Mouse (Mus musculus) small intestine, adult 2 months (tissue): ENCODE results near the gene Ndufa8. TPM values are rescaled to one million over a fixed set of nuclear protein-coding genes. Genes with fewer than 3 reads are reported as not detected.

ENCODE experiments used
- H3K27ac ChIP-seq: fragments of 200-500 bp; 2 replicates; pipeline ENCODE4 v1.5.1; 2012; ENCODE audit warnings: low read depth, low read length, control low read depth, inconsistent platforms; ENCODE audit not compliant: insufficient read depth
- H3K27me3 ChIP-seq: fragments of 200-500 bp; 2 replicates; pipeline ENCODE4 v1.6.1; 2012; ENCODE audit warnings: mild to moderate bottlenecking, moderate library complexity, low read length, inconsistent platforms; ENCODE audit not compliant: control insufficient read depth, insufficient read depth
- H3K36me3 ChIP-seq: fragments of 200-500 bp; 2 replicates; pipeline ENCODE4 v1.6.1; 2012; ENCODE audit warnings: mild to moderate bottlenecking, low read length, control low read depth, inconsistent platforms; ENCODE audit not compliant: control insufficient read depth, insufficient read depth
- H3K4me1 ChIP-seq: fragments of 200-500 bp; 2 replicates; pipeline ENCODE4 v1.6.1; 2012; ENCODE audit warnings: low read length, inconsistent platforms, mixed read lengths; ENCODE audit not compliant: control insufficient read depth, insufficient read depth, insufficient read length
- H3K4me3 ChIP-seq: fragments of 200-500 bp; 2 replicates; pipeline ENCODE4 v1.5.1; 2012; ENCODE audit warnings: low read depth, mild to moderate bottlenecking, control low read depth, inconsistent platforms, low read length, moderate library complexity
- CTCF ChIP-seq: fragments of 200-500 bp; IDR thresholded peaks from 2 replicates; pipeline ENCODE4 v1.5.1; 2012; ENCODE audit warnings: low read depth, mild to moderate bottlenecking, control low read depth, inconsistent platforms, low read length, moderate library complexity, mixed read lengths; ENCODE audit not compliant: insufficient replicate concordance, insufficient read length; ENCODE audit errors: extremely low read depth
- POLR2A ChIP-seq: fragments of 200-500 bp; IDR thresholded peaks from 2 replicates; pipeline ENCODE4 v1.6.1; 2012; ENCODE audit warnings: low read depth, mild to moderate bottlenecking, control low read depth, inconsistent platforms, low read length, moderate library complexity
- WGBS: fragments of 180-500 bp; shearing (Covaris S2); methylation state at CpG from one replicate; pipeline ENCODE4 v1.1.7; 2018; 5-methylcytosine and 5-hydroxymethylcytosine counted together
- polyA plus RNA-seq: library from polyadenylated mRNA; depleted of rRNA; stranded (reverse); fragments of >200 nt; gene quantifications from 2 replicates; pipeline ENCODE4 v1.2.3, GENCODE M21; 2012; rRNA removed

Ndufa8 gene
- polyA plus RNA-seq, 1 experiment = 86.0 TPM

DNA sequence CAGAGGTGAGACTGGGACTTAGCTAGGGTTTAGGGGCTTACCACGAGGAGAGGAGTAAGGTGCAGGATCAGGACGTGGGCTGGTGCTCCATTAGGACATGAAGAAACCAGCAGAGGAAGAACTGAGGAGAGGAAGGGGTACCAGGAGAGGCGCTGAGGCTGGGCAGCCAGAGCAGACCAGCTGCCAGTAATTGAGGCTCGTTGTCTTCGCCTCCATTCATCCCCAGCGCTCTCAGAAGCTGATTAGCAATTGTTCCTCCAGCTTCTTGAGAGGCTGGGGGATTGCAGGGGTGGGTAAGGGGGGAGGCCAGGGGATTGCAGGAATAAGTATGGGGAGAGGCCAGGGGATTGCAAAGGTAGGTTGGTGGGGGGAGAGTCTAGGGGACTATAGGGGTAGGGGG lies 47.0 kb downstream of the Ndufa8 start:
- TF ChIP-seq POLR2A = no peak
- no peak for TF ChIP-seq CTCF
- no peak overlapping the region for H3K4me3 ChIP-seq
- WGBS = 39% methylated on average over 6 of the region's 6 CpGs
- H3K27ac ChIP-seq = no peak overlapping the region
- no peaks in the 10 kb centered on the region; the same call in 1 of the 2 replicates for H3K27me3 ChIP-seq
- H3K4me1 ChIP-seq = no peaks in the 10 kb centered on the region
- no peaks in the 10 kb centered on the region for H3K36me3 ChIP-seq

DNA sequence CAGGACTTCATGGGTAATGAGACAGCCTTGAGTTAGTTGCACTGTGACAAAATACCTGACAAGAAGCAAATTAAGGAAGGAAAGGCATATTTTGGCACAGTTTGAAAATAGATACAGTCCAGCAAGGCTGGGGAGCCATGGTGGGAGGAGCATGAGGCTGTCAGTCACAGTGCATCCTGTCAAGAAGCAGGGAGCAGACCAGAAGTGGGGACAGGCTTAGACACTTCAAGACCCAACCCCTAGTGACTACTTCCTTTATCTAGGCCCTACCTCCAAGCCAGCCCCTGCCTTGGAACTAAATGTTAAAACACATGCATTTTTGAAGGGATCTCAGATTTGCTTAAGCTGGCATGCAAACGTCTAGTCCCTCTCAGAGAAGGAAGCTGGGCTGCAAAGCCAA lies 48.8 kb downstream of the Ndufa8 start:
- Histone ChIP-seq H3K4me3 (no peak overlapping the region), H3K36me3 (no peaks in the 10 kb centered on the region), H3K4me1 (no peaks in the 10 kb centered on the region), H3K27ac (no peak overlapping the region), H3K27me3 (no peaks in the 10 kb centered on the region; the same call in 1 of the 2 replicates)
- TF ChIP-seq CTCF = no peak
- no peak for TF ChIP-seq POLR2A
- WGBS = 35% methylated on average over 1 of the region's 1 CpGs

DNA sequence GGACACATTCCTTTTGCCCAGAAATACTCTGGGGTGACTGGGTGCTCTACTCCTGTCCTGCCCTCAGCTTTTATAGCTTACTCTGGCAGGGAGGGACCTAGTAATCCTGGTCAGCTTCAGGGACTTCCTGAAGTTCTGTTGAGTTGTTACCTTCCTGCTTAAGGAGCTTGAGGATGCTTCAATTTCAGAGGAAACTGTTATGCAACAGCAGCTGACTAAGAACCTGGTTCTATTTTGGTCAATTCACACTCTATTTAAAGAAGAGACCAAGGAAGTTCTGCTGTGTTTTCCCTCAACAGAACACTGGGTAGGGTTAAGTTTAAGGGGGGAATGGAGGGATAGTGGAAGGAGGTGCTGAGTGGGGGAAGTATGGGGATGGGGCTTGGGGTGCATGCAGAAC lies 50.0 kb downstream of the Ndufa8 start:
- Histone ChIP-seq H3K4me3 (no peak overlapping the region), H3K27me3 (no peaks in the 10 kb centered on the region; the same call in 1 of the 2 replicates), H3K36me3 (no peaks in the 10 kb centered on the region), H3K27ac (no peak overlapping the region), H3K4me1 (no peaks in the 10 kb centered on the region)
- no peak for TF ChIP-seq POLR2A
- no peak for TF ChIP-seq CTCF

DNA sequence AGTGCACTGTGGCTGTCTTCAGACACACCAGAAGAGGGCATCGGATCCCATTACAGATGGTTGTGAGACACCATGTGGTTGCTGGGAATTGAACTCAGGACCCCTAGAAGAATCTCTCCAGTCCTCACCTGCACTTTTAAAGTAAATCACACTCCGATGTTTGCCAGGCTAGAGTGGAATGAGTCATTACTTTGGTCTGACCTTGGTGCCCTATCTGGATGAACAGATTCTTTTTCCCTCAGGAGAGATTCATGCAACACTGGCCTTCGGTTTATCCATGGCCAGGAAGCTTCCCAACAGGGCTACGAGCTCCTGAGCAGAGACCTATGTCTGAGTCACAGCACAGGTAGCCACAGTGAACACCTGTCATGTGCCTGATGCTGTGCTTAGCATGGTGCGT lies 50.8 kb downstream of the Ndufa8 start:
- no peaks in the 10 kb centered on the region for H3K4me1 ChIP-seq
- H3K36me3 ChIP-seq = no peaks in the 10 kb centered on the region
- H3K27ac ChIP-seq = no peak overlapping the region
- H3K27me3 ChIP-seq = no peaks in the 10 kb centered on the region; the same call in 1 of the 2 replicates
- H3K4me3 ChIP-seq = no peak overlapping the region
- no peak for TF ChIP-seq CTCF
- TF ChIP-seq POLR2A = no peak
- 71% methylated on average over 5 of the region's 5 CpGs for WGBS

DNA sequence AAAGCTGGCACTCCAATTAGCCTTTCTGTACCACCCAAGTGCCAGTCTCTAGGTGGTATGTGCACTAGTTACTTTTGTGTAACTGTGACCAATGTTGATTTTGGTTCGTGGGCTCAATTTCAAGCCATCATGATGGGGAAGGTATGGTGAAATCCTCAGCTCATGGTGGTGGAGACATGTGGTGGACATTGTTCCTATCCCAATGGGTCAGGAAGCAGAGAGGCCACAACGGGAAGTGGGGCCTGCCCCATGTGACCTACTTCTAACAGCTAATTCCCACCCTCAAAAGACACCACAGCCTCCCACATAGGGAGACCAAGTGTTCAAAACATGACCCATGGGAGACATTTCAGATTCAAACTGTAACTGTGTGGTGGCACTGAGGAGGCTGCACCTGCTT lies 52.5 kb downstream of the Ndufa8 start:
- Histone ChIP-seq H3K36me3 (no peaks in the 10 kb centered on the region), H3K27me3 (no peaks in the 10 kb centered on the region; the same call in 1 of the 2 replicates), H3K4me3 (no peak overlapping the region), H3K4me1 (no peaks in the 10 kb centered on the region), H3K27ac (no peak overlapping the region)
- WGBS = 68% methylated on average over 2 of the region's 2 CpGs
- TF ChIP-seq POLR2A (no peak), CTCF (no peak)

DNA sequence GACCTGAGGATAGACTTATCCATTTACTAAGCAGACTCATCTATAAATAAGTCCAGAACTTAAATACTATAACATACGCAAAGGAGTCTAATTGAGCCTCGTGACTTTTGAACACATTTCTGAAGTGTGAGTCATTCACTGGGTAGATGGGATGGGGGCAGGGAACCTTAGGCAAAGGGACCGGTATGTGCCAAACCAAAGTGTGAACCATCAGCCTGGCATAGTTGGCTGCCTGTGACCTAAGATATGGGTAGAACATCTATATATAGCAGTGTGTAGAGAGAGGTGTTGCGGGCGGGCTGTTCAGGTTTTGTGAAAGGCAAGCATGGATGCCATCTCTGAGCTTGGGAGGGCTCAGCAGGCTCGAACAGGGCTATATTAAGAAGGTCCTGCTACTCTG lies 54.9 kb downstream of the Ndufa8 start:
- TF ChIP-seq POLR2A (no peak), CTCF (no peak)
- no peaks in the 10 kb centered on the region for H3K36me3 ChIP-seq
- no peak overlapping the region for H3K27ac ChIP-seq
- no peak overlapping the region for H3K4me3 ChIP-seq
- 55% methylated on average over 6 of the region's 6 CpGs for WGBS
- H3K27me3 ChIP-seq = no peaks in the 10 kb centered on the region
- no peaks in the 10 kb centered on the region for H3K4me1 ChIP-seq

DNA sequence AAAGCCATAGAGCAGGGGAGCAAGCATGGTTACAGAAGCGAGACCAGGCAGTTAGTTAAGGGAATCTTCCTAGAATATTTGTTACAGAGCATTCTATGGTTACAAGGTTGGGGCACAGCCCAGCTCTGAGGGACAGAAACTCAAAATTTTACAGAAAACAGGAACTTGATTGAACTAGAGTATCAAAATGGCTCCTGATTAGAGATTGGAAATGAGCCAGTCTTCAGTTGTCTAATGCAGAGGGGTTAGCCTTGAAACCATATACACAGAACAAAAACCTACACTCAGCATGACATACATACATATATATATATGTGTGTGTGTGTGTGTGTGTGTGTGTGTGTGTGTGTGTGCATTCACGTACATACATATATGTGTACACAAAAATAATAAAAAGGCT lies 55.7 kb downstream of the Ndufa8 start:
- Histone ChIP-seq H3K4me1 (no peaks in the 10 kb centered on the region), H3K27ac (no peak overlapping the region), H3K4me3 (no peak overlapping the region), H3K36me3 (no peaks in the 10 kb centered on the region), H3K27me3 (no peaks in the 10 kb centered on the region; the same call in 1 of the 2 replicates)
- no peak for TF ChIP-seq CTCF
- no peak for TF ChIP-seq POLR2A
- 59% methylated on average over 2 of the region's 2 CpGs for whole genome bisulfite sequencing

DNA sequence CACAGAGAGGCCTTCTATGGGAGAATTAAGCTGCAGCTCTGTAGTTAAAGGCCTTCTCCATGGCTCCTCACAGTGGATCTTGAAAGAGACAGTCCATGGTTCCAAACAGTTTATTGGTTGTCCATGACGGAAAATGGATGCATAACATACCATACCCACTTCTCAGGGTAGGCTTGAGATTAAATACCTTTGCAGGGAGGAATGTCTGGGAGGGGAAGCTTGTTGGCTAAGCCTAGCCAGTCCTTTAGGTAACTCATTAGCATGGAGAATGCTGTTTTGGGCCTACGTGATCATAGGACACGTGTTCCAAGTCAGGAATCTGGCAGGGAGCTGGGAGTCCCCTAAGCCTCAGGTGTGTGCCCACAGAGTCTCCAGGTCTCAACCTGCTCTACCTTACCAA lies 56.9 kb downstream of the Ndufa8 start:
- Histone ChIP-seq H3K4me1 (no peaks in the 10 kb centered on the region), H3K36me3 (no peaks in the 10 kb centered on the region), H3K4me3 (no peak overlapping the region), H3K27ac (no peak overlapping the region), H3K27me3 (no peaks in the 10 kb centered on the region; the same call in 1 of the 2 replicates)
- TF ChIP-seq POLR2A (no peak), CTCF (no peak)
- WGBS = 82% methylated on average over 3 of the region's 3 CpGs

Other genes starting within 250 kb of the Ndufa8 start
- 0.48 and 0.91 TPM in 2 replicates for gene Ttll11, start 69.5 kb downstream of the Ndufa8 start, polyA plus RNA-seq
- gene Morn5, start 52 bp upstream of the Ndufa8 start, polyA plus RNA-seq = not detected in 2 replicates
- 0.75 and 1.3 TPM in 2 replicates for gene Lhx6, start 56.0 kb upstream of the Ndufa8 start, polyA plus RNA-seq
- 10.6 and 18.0 TPM in 2 replicates for gene Mrrf, start 87.0 kb upstream of the Ndufa8 start, polyA plus RNA-seq
- gene Rbm18, start 87.4 kb upstream of the Ndufa8 start, polyA plus RNA-seq = 3.4 and 4.3 TPM in 2 replicates
- gene Ptgs1, start 181.0 kb upstream of the Ndufa8 start, polyA plus RNA-seq = 24.4 and 24.7 TPM in 2 replicates